Mouse (Mus musculus) urinary bladder, postnatal 4 days (tissue): ENCODE results near the gene Srsf2.
"Not testable (repeated sequence)": the region's sequence is repeated elsewhere in the genome, so short reads cannot be mapped to it uniquely, and the experiment has no call there.

Source experiments
- DNase-seq, 2 experiments: peaks; one replicate each; pipeline ENCODE4 v3.0.0; 2021 to 2022; ENCODE audit warnings: low spot score in 2 of 2

Srsf2 gene

GRCm38 (mm10) chr11:116852891-116853511 lies at the start of gene Srsf2:
TSS of gene Srsf2 (minus strand) at chr11:116853094.
- DNase-seq: peak; percentile 97

GRCm38 (mm10) chr11:116902588-116902987 lies 49.7 kb upstream of the Srsf2 start:
- DNase-seq: not testable (repeated sequence)

GRCm38 (mm10) chr11:116899247-116899646 lies 46.4 kb upstream of the Srsf2 start:
- DNase-seq: no peak

GRCm38 (mm10) chr11:116895402-116895801 lies 42.5 kb upstream of the Srsf2 start:
- DNase-seq: no peak

GRCm38 (mm10) chr11:116893532-116894442 lies 40.9 kb upstream of the Srsf2 start:
- no peak for DNase-seq

DNA sequence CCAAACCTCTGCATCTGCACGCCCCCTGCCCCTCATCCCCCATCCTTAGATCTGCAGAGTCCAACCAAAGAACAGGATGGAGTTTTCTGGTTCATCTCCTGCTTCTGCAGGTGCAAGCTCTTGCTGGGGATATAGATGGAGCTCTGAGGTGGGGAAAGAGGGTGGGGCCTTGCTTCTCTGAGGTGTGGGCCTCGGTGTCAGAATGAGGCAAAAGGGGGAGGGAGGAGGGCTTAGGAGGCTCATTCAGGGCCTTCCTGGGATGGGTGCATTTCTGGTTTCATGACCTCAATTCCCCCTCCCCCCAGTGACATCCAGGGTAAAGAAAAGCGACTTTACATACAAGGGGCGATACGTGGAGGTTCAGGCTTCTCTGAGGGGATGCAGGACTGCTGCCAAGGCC lies 34.2 kb upstream of the Srsf2 start:
- DNase-seq: no peak

DNA sequence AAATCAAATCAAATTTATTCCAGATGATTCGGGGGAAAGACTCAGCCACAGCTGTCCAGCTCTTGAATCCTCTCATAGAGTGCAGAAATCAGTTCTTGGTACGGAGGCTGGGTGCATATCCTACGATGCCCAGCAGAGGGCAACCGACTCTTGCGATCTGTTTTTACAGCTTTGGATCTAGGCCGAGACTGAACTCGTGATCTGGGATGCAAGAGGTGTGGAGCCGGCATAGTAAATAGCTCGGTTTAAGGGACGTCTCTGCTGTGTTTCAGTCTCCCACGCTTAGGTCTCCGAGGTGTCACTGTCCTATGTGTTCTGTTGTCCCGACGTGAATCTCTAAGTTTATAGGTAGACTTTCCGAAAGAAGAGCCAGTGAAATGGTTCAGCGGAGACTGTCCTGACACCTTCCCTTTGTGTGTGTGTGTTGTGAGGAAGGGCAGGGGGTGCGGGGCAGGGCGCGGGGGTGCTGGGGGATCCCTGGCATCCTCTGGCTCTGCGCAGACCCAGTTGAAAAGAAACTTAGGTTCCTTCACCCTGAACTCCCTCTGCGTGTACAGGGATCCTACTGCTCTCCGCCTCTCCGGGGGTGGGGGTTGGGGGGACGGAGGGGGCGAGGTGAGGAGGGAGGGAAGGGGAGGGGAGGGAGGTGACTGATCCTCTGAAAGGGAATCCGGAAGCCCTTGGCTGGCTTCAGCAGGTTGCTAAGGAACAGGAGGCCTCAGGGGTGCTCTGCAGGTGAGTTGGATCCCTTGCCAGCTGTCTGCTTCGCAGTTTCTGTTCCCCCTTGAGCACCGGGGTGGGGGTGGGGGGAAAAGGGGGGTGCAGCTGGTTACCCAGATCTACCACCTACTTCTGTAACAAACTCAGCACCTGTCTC lies 32.6 kb upstream of the Srsf2 start:
- peak; percentile 67 to 74 for DNase-seq

- no peak for DNase-seq
Observed at GRCm38 (mm10) chr11:116884061-116884460, 31.2 kb upstream of the Srsf2 start.

DNA sequence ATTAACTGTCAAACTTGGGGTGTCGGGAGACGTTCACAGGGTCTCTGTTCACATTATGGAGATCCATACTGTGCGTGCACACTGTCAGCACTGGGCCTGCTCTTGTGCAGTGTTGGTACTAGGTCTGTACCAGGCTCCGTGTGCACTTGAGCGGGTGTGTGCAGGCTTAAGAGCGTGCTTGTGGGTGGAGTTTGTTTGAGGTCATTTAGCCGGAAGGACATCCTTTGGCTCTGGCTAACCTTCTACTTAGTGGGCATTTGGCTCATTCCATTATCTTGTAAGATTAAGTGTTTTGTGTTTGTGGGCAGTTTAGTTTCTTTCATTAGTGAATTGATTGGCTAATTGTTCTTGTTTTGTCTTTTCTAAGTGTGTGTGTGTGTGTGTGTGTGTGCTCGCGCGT lies 29.6 kb upstream of the Srsf2 start:
- no peak for DNase-seq

DNA sequence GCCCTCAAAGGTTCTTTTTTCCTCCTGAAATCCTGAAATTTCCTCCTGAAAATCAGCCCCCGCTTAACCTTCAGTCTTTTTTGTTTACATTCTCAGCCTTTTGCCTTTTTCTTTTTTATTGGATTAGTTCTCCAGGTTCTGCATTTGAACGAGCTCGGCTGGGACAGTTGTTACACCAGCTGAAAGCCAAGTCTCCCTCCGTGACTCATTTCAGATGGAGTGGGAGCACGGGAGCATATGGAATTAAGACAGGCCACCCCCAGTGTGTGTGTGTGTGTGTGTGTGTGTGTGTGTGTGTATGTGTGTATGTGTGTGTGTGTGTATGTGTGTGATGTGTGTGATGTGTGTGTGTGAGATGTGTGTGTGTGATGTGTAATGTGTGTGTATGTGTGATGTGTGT lies 28.5 kb upstream of the Srsf2 start:
- DNase-seq: no peak

DNA sequence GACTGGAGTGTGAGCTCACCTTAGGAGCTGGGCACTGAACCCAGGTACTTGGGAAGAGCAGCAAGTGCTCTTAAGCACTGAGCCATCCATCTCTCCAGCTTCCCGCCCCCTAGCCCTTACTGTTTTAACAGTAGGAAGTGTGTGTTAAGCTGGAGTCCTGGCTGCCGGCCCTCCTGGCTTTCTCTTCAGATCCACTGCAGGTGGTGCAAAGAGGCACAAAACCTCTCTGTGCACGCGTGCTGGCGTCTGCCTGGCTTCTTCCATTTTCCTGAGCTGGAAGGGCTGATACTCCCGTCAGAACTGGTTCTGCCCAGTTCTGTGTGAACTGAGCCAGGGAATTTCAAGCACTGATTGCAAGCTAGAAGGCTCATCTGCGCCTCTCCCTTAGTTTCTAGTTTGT lies 27.9 kb upstream of the Srsf2 start:
- no peak for DNase-seq

- DNase-seq: no peak
Observed at GRCm38 (mm10) chr11:116878454-116878853, 25.6 kb upstream of the Srsf2 start.

- DNase-seq: no peak
Observed at GRCm38 (mm10) chr11:116873987-116874386, 21.1 kb upstream of the Srsf2 start.

DNA sequence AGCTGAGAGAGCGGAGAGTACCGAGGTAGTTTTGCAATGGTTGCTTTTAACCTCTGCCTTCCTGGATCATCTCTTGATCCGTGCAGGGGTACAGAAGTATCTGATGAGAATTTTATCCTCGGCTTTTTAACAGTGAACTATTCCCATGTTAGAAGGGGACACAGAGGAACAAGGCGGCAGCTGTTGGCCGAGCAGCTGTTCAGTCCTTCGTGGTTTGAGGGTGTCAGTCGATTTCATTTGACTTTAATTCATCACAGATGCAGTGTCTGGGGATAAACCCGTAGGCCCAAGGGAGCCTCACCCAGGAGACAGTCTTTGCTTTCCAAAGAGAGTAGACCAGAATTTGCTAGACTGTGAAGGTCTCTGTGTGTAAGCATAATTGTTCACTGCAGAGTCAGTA lies 18.6 kb upstream of the Srsf2 start:
- DNase-seq: no peak

DNA sequence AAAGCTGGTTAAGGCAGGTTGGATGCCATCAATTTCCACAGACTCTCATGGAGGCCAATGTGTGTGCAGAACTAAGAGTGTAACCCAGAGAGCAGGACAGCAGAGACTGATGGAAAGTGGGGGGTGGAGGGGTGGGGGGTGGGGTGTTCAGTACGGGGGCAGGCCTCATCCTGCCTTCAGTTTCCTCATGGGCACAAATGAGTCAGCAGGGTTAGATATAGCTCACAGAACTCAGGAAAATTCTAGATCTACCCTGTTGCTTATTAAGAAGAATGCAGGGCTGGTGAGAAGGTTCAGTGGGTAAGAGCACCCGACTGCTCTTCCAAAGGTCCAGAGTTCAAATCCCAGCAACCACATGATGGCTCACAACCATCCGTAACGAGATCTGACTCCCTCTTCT lies 16.7 kb upstream of the Srsf2 start:
- no peak for DNase-seq

- DNase-seq: no peak
Observed at GRCm38 (mm10) chr11:116869223-116869622, 16.3 kb upstream of the Srsf2 start.

GRCm38 (mm10) chr11:116868129-116868528 lies 15.2 kb upstream of the Srsf2 start:
- no peak for DNase-seq

- no peak for DNase-seq
Observed at GRCm38 (mm10) chr11:116865945-116866585, 13.2 kb upstream of the Srsf2 start.

- no peak for DNase-seq
Observed at GRCm38 (mm10) chr11:116864444-116864843, 11.6 kb upstream of the Srsf2 start.

DNA sequence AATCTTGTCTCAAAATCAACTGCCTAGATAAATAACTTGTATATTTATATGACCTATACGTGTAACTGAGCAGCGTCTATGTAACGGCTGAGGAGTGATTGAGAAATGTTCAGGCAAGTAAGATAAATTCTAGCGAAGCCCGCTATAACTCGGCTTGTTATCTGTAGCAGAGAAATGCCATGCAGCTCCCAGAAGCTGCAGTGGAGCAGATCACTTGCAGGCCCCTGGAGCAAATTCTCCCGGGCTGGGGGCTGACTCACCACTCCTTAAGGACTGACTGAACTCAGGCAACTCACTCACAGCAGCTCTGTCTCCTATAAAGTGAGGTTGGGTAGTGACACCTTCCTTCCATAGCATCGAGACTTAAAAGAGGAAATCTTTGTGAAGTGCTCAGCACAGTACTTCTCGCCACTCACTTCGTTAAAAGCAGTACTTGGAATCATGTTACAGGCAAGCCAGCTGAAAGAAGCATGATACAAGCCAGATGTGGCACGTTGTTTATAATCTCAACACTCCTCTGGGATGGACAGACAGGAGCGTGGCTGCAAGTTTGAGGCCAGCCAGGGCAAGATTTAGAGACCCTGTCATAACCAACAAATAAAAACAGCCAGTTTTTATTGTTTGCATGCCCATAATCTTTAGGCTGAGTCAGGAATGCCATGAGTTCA lies 4.4 kb upstream of the Srsf2 start:
- DNase-seq: no peak

- DNase-seq: no peak
Observed at GRCm38 (mm10) chr11:116854279-116854678, 1.4 kb upstream of the Srsf2 start.
